Mouse (Mus musculus): ENCODE data around the gene Ndufa11.
A peak's percentile ranks its signal among the peaks of the same experiment; 100 is the strongest.

Gene Ndufa11

GRCm38 (mm10) chr17:56716655-56717362, 758 bp upstream of the Ndufa11 start:
- peak; percentile 96 for DNase-seq (ENCODE audit: low spot score)

GRCm38 (mm10) chr17:56722441-56722840, 4.9 kb downstream of the Ndufa11 start:
- DNase-seq (ENCODE audit: low spot score), result peak; percentile 31

GRCm38 (mm10) chr17:56723419-56724161, 6.0 kb downstream of the Ndufa11 start:
- no peak for DNase-seq (ENCODE audit: low spot score)

- DNase-seq (ENCODE audit: low spot score), result no peak
Observed at GRCm38 (mm10) chr17:56727029-56727649, 9.6 kb downstream of the Ndufa11 start.

- no peak for DNase-seq (ENCODE audit: low spot score)
Observed at GRCm38 (mm10) chr17:56727659-56728058, 10.1 kb downstream of the Ndufa11 start.

GRCm38 (mm10) chr17:56728117-56728516, 10.6 kb downstream of the Ndufa11 start:
- no peak for DNase-seq (ENCODE audit: low spot score)

- no peak for DNase-seq (ENCODE audit: low spot score)
Observed at GRCm38 (mm10) chr17:56729151-56729550, 11.6 kb downstream of the Ndufa11 start.

GRCm38 (mm10) chr17:56729656-56730055, 12.1 kb downstream of the Ndufa11 start:
- no peak for DNase-seq (ENCODE audit: low spot score)

- DNase-seq (ENCODE audit: low spot score), result no peak
Observed at GRCm38 (mm10) chr17:56736534-56736933, 19.0 kb downstream of the Ndufa11 start.

- DNase-seq (ENCODE audit: low spot score), result no peak
Observed at GRCm38 (mm10) chr17:56738221-56738620, 20.7 kb downstream of the Ndufa11 start.

- no peak for DNase-seq (ENCODE audit: low spot score)
Observed at GRCm38 (mm10) chr17:56740118-56740787, 22.7 kb downstream of the Ndufa11 start.

GRCm38 (mm10) chr17:56740788-56741160, 23.2 kb downstream of the Ndufa11 start:
- no peak for DNase-seq (ENCODE audit: low spot score)

GRCm38 (mm10) chr17:56744173-56744572, 26.6 kb downstream of the Ndufa11 start:
- no peak for DNase-seq (ENCODE audit: low spot score)

GRCm38 (mm10) chr17:56751404-56752072, 34.0 kb downstream of the Ndufa11 start:
- DNase-seq (ENCODE audit: low spot score), result no peak

GRCm38 (mm10) chr17:56753452-56753851, 35.9 kb downstream of the Ndufa11 start:
- no peak for DNase-seq (ENCODE audit: low spot score)

GRCm38 (mm10) chr17:56754271-56755185, 37.0 kb downstream of the Ndufa11 start:
- DNase-seq (ENCODE audit: low spot score), result no peak

GRCm38 (mm10) chr17:56756703-56757399, 39.3 kb downstream of the Ndufa11 start:
- DNase-seq (ENCODE audit: low spot score), result peak; percentile 34

GRCm38 (mm10) chr17:56757416-56758123, 40.0 kb downstream of the Ndufa11 start, which contains the start of gene Nrtn:
TSS of gene Nrtn (minus strand) at chr17:56757530.
- peak; percentile 94 for DNase-seq (ENCODE audit: low spot score)

- peak; percentile 76 for DNase-seq (ENCODE audit: low spot score)
Observed at GRCm38 (mm10) chr17:56758132-56758531, 40.6 kb downstream of the Ndufa11 start.

All from ovary, postnatal 14 days (tissue).